ENCODE assay signal across 8 mouse cellular contexts in the genomic region with DNA sequence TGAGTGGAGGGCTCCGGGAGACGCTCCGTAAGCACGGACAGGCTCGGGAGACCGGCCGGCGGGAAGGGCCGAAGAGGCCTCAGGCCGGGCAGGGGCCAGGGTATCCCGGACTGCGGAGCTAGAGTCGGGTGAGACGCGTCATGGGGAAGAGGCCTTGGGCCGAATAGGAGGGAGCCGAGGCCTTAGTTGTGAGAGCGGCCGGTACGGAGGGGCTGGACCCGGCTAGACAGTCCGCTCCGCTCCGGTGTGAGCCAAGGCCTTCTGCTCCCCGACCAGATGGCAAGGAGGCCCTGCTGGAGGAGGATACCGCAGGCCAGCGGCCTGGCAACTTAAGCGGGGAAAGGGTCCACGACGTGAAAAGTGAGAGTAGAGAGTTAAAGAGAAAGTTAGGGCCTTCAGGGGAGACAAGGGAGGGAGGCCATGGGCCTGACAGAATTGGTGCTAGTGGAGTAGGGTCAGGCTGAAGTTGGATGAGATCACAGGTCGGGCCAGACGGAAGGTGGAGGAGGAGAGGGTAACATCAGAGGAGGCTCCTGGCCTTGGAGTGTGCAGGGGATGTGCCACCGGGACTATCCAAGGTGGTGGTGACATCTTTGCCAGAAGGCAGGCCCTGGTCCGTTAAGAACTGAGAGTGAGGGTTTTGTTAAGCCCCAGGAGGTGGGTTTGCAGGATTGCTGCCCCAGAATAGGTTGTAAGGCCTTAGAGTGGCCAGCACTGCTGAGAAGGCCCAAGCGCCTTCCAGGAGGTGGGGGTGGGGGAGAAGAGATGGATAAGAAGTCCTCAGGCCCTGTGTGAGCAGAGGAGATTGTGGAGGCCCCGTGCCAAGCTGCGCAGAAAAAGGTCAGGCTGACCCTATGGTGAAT. TPM values are rescaled to one million over a fixed set of nuclear protein-coding genes. Genes with fewer than 3 reads are reported as not detected.
DNase-seq lines count a peak whose midpoint lies in the region; ATAC-seq and TF ChIP-seq lines count a peak whose summit lies in the region.

No protein-coding gene starts in this region.

- H3K9me3 ChIP-seq in hindbrain, postnatal 0 days (ENCODE audit: low read length): no peaks in the 10 kb centered on the region
- H3K9me3 ChIP-seq in midbrain, embryonic 15.5 days: no peaks in the 10 kb centered on the region

- no peak for TF ChIP-seq CTCF in hindbrain, postnatal 0 days (IDR thresholded peaks at IDR 0.05; ENCODE audit: low read depth)
- TF ChIP-seq CTCF in liver, adult 2 months (IDR thresholded peaks at IDR 0.05; ENCODE audit: low read depth, low read length): no peak

- peaks cover 25% of the 10 kb centered on the region for H3K4me1 ChIP-seq in hindbrain, postnatal 0 days (ENCODE audit: insufficient read depth, low read length)
- H3K4me1 ChIP-seq in liver, adult 2 months (ENCODE audit: control insufficient read depth, insufficient read depth, low read length): peaks cover 15% of the 10 kb centered on the region
- H3K4me1 ChIP-seq in midbrain, embryonic 15.5 days: peaks cover 37% of the 10 kb centered on the region

- TF ChIP-seq POLR2A in liver, adult 2 months (IDR thresholded peaks at IDR 0.05; ENCODE audit: extremely low read depth, insufficient read depth, low read length): no peak

- 2% methylated on average over 37 of the region's 37 CpGs for WGBS in hindbrain, postnatal 0 days
- 2% methylated on average over 37 of the region's 37 CpGs for WGBS in liver, adult 2 months
- 2% methylated on average over 37 of the region's 37 CpGs for WGBS in midbrain, embryonic 15.5 days

- peak overlapping the region; percentile 73 for H3K4me2 ChIP-seq in hindbrain, postnatal 0 days (ENCODE audit: low read depth, low read length)
- peak overlapping the region; percentile 80 for H3K4me2 ChIP-seq in midbrain, embryonic 15.5 days

- DNase-seq in thymus, postnatal 0 days (ENCODE audit: low spot score): peak; percentile 16
- no peak for DNase-seq in thymus, postnatal 25 days
- peak; percentile 71 to 72 for DNase-seq in cerebellum, postnatal 10 days
- peak; percentile 39 for DNase-seq in gastrocnemius, postnatal 14 days
- peak; percentile 46 for DNase-seq in hindbrain, postnatal 0 days (ENCODE audit: low spot score)
- DNase-seq in liver, adult 2 months (ENCODE audit: extremely low read depth, low read depth, low spot score): peak; percentile 51
- peak; percentile 20 for DNase-seq in thymus, postnatal 14 days

- H3K36me3 ChIP-seq in hindbrain, postnatal 0 days (ENCODE audit: insufficient read depth, low read length): peaks cover 18% of the 10 kb centered on the region; the same call in 1 of the 2 replicates
- H3K36me3 ChIP-seq in liver, adult 2 months (ENCODE audit: control insufficient read depth, insufficient read depth, low read length): peaks cover 16% of the 10 kb centered on the region
- peaks cover 13% of the 10 kb centered on the region for H3K36me3 ChIP-seq in midbrain, embryonic 15.5 days (replicated peaks)

- H3K27ac ChIP-seq in hindbrain, postnatal 0 days: peak overlapping the region; percentile 97
- peak overlapping the region; percentile 61 for H3K27ac ChIP-seq in liver, adult 2 months (replicated peaks; ENCODE audit: insufficient read depth, low read depth, low read length)
- peak overlapping the region; percentile 95 for H3K27ac ChIP-seq in midbrain, embryonic 15.5 days

- H3K79me2 ChIP-seq in liver, adult 2 months (ENCODE audit: control insufficient read depth, insufficient read depth, low read length): peaks cover 21% of the 10 kb centered on the region

- peak overlapping the region; percentile 97 for H3K9ac ChIP-seq in hindbrain, postnatal 0 days (replicated peaks; ENCODE audit: low read length)
- peak overlapping the region; percentile 97 for H3K9ac ChIP-seq in liver, adult 2 months (ENCODE audit: low read depth, low read length)
- peak overlapping the region; percentile 95 for H3K9ac ChIP-seq in midbrain, embryonic 15.5 days

- peak; percentile 21 for ATAC-seq in hindbrain, postnatal 0 days
- ATAC-seq in midbrain, embryonic 15.5 days (replicated peaks): peak; percentile 26

- no peaks in the 10 kb centered on the region for H3K27me3 ChIP-seq in hindbrain, postnatal 0 days (ENCODE audit: insufficient read depth, low read length)
- H3K27me3 ChIP-seq in liver, adult 2 months (ENCODE audit: control insufficient read depth, insufficient read depth, low read length): no peaks in the 10 kb centered on the region
- no peaks in the 10 kb centered on the region for H3K27me3 ChIP-seq in midbrain, embryonic 15.5 days (replicated peaks)

- H3K4me3 ChIP-seq in hindbrain, postnatal 0 days (ENCODE audit: low read length): peak overlapping the region; percentile 90
- peak overlapping the region; percentile 92 for H3K4me3 ChIP-seq in liver, adult 2 months (ENCODE audit: insufficient read depth, low read depth, low read length)
- peak overlapping the region; percentile 88 for H3K4me3 ChIP-seq in midbrain, embryonic 15.5 days

- intact Hi-C loops in gastrocnemius, postnatal 14 days (cut with DNase I; ENCODE audit: low total_unique reads): no loop called here

RNA-seq across cellular contexts. Expression of gene Lrrc41, which starts 1.5 kb away (rescaled TPM):
- 41.6 and 42.1 TPM in 2 replicates for polyA plus RNA-seq in thymus, postnatal 0 days (2015; fragmentation: Nextera tagmentation; extraction: Ambion mirVana)
- total RNA-seq in gastrocnemius, postnatal 14 days (2021): 10 to 100 TPM; 19.0 to 25.0 TPM
- total RNA-seq in hindbrain, postnatal 0 days (2014; rRNA removed): 129 and 133 TPM in 2 replicates
- polyA plus RNA-seq in hindbrain, postnatal 0 days (2015; fragmentation: Nextera tagmentation; extraction: Ambion mirVana): 60.2 and 61.9 TPM in 2 replicates
- total RNA-seq in liver, adult 2 months (2014; rRNA removed): 18.5 and 25.2 TPM in 2 replicates
- 36.5 and 45.8 TPM in 2 replicates for polyA plus RNA-seq in liver, adult 2 months (2012; rRNA removed)
- 74.4 and 74.5 TPM in 2 replicates for polyA plus RNA-seq in midbrain, embryonic 15.5 days (2015; fragmentation: Nextera tagmentation; extraction: Ambion mirVana)

RNA-seq across cellular contexts. Expression of gene Uqcrh, which starts 1.7 kb away (rescaled TPM):
- 652 and 689 TPM in 2 replicates for polyA plus RNA-seq in thymus, postnatal 0 days (2015; fragmentation: Nextera tagmentation; extraction: Ambion mirVana)
- 100 to 1,000 TPM; 876 to 989 TPM for total RNA-seq in gastrocnemius, postnatal 14 days (2021)
- total RNA-seq in hindbrain, postnatal 0 days (2014; rRNA removed): 186 and 220 TPM in 2 replicates
- 559 and 586 TPM in 2 replicates for polyA plus RNA-seq in hindbrain, postnatal 0 days (2015; fragmentation: Nextera tagmentation; extraction: Ambion mirVana)
- total RNA-seq in liver, adult 2 months (2014; rRNA removed): 528 and 609 TPM in 2 replicates
- polyA plus RNA-seq in liver, adult 2 months (2012; rRNA removed): 158 and 193 TPM in 2 replicates
- 406 and 430 TPM in 2 replicates for polyA plus RNA-seq in midbrain, embryonic 15.5 days (2015; fragmentation: Nextera tagmentation; extraction: Ambion mirVana)

RNA-seq across cellular contexts. Expression of gene Nsun4, which starts 22.9 kb away (rescaled TPM):
- polyA plus RNA-seq in thymus, postnatal 0 days (2015; fragmentation: Nextera tagmentation; extraction: Ambion mirVana): 17.9 and 18.6 TPM in 2 replicates
- 10 to 100 TPM; 12.7 to 13.9 TPM for total RNA-seq in gastrocnemius, postnatal 14 days (2021)
- total RNA-seq in hindbrain, postnatal 0 days (2014; rRNA removed): 13.6 and 14.6 TPM in 2 replicates
- 10.4 TPM in 2 replicates for polyA plus RNA-seq in hindbrain, postnatal 0 days (2015; fragmentation: Nextera tagmentation; extraction: Ambion mirVana)
- total RNA-seq in liver, adult 2 months (2014; rRNA removed): 14.5 and 15.0 TPM in 2 replicates
- 8.9 and 11.8 TPM in 2 replicates for polyA plus RNA-seq in liver, adult 2 months (2012; rRNA removed)
- polyA plus RNA-seq in midbrain, embryonic 15.5 days (2015; fragmentation: Nextera tagmentation; extraction: Ambion mirVana): 12.3 and 13.5 TPM in 2 replicates

RNA-seq across cellular contexts. Expression of gene Rad54l, which starts 46.9 kb away (rescaled TPM):
- polyA plus RNA-seq in thymus, postnatal 0 days (2015; fragmentation: Nextera tagmentation; extraction: Ambion mirVana): 26.0 and 26.4 TPM in 2 replicates
- 1 to 10 TPM; 1.8 to 2.2 TPM for total RNA-seq in gastrocnemius, postnatal 14 days (2021)
- total RNA-seq in hindbrain, postnatal 0 days (2014; rRNA removed): 3.8 and 5.3 TPM in 2 replicates
- polyA plus RNA-seq in hindbrain, postnatal 0 days (2015; fragmentation: Nextera tagmentation; extraction: Ambion mirVana): 5.4 and 6.1 TPM in 2 replicates
- 0.18 and 0.40 TPM in 2 replicates for total RNA-seq in liver, adult 2 months (2014; rRNA removed)
- 0.06 and 0.11 TPM in 2 replicates for polyA plus RNA-seq in liver, adult 2 months (2012; rRNA removed)
- polyA plus RNA-seq in midbrain, embryonic 15.5 days (2015; fragmentation: Nextera tagmentation; extraction: Ambion mirVana): 7.9 and 9.3 TPM in 2 replicates

RNA-seq across cellular contexts. Expression of gene Pomgnt1, which starts 47.0 kb away (rescaled TPM):
- 28.6 and 30.5 TPM in 2 replicates for polyA plus RNA-seq in thymus, postnatal 0 days (2015; fragmentation: Nextera tagmentation; extraction: Ambion mirVana)
- total RNA-seq in gastrocnemius, postnatal 14 days (2021): 10 to 100 TPM; 52.0 to 52.2 TPM
- total RNA-seq in hindbrain, postnatal 0 days (2014; rRNA removed): 85.9 and 88.7 TPM in 2 replicates
- polyA plus RNA-seq in hindbrain, postnatal 0 days (2015; fragmentation: Nextera tagmentation; extraction: Ambion mirVana): 59.4 and 63.3 TPM in 2 replicates
- 14.7 and 15.4 TPM in 2 replicates for total RNA-seq in liver, adult 2 months (2014; rRNA removed)
- polyA plus RNA-seq in liver, adult 2 months (2012; rRNA removed): 15.2 and 19.1 TPM in 2 replicates
- polyA plus RNA-seq in midbrain, embryonic 15.5 days (2015; fragmentation: Nextera tagmentation; extraction: Ambion mirVana): 70.5 and 72.4 TPM in 2 replicates
